Mouse (Mus musculus) myocyte (in vitro differentiated cells): Measurements from ENCODE around the gene Hhex.

Experiments used
- CEBPB ChIP-seq: IDR thresholded peaks from 2 replicates; pipeline ENCODE4 v1.6.1; 2011; ENCODE audit warnings: mild to moderate bottlenecking, moderate library complexity; ENCODE audit not compliant: poor library complexity, insufficient read depth, severe bottlenecking
- E2F4 ChIP-seq: IDR thresholded peaks from one replicate; pipeline ENCODE4 v1.6.1; 2011; ENCODE audit warnings: mild to moderate bottlenecking, control low read depth, moderate library complexity; ENCODE audit not compliant: insufficient read depth
- MAX ChIP-seq: IDR thresholded peaks from one replicate; pipeline ENCODE4 v1.6.1; 2011; ENCODE audit warnings: low read depth, mild to moderate bottlenecking, control low read depth
- MYOD1 ChIP-seq, 3 experiments: IDR thresholded peaks; one replicate each; pipeline ENCODE4 v1.6.1; 2011; ENCODE audit warnings: control low read depth in 2 of 3, low read depth in 2 of 3, mild to moderate bottlenecking in 2 of 3, moderate library complexity in 1 of 3; ENCODE audit not compliant: insufficient read length in 2 of 3, control insufficient read depth in 1 of 3
- MYOG ChIP-seq, 3 experiments: IDR thresholded peaks; one replicate each; pipeline ENCODE4 v1.6.1; 2011; ENCODE audit warnings: control low read depth in 2 of 3, low read depth in 2 of 3, mild to moderate bottlenecking in 2 of 3; ENCODE audit not compliant: insufficient read length in 2 of 3, control insufficient read depth in 1 of 3, insufficient read depth in 1 of 3
- POLR2A ChIP-seq: IDR thresholded peaks from one replicate; pipeline ENCODE4 v1.6.1; 2011; ENCODE audit warnings: low read depth, mild to moderate bottlenecking, control low read depth, moderate library complexity; ENCODE audit not compliant: insufficient read length
- POLR2AphosphoS2 ChIP-seq: IDR thresholded peaks from one replicate; pipeline ENCODE4 v1.6.1; 2011; ENCODE audit warnings: low read depth, control low read depth; ENCODE audit not compliant: insufficient read length
- REST ChIP-seq: IDR thresholded peaks from one replicate; pipeline ENCODE4 v1.6.1; 2011; ENCODE audit warnings: mild to moderate bottlenecking, control low read depth, moderate library complexity; ENCODE audit not compliant: insufficient read depth, insufficient read length
- SRF ChIP-seq: IDR thresholded peaks from one replicate; pipeline ENCODE4 v1.6.1; 2011; ENCODE audit warnings: low read depth; ENCODE audit not compliant: control insufficient read depth, insufficient read length
- TCF12 ChIP-seq: IDR thresholded peaks from one replicate; pipeline ENCODE4 v1.6.1; 2011; ENCODE audit warnings: mild to moderate bottlenecking, control low read depth; ENCODE audit not compliant: poor library complexity, insufficient read depth, severe bottlenecking
- TCF3 ChIP-seq: IDR thresholded peaks from one replicate; pipeline ENCODE4 v1.6.1; 2011; ENCODE audit warnings: low read depth, control low read depth; ENCODE audit not compliant: insufficient read length
- USF1 ChIP-seq: IDR thresholded peaks from one replicate; pipeline ENCODE4 v1.6.1; 2011; ENCODE audit warnings: low read depth, mild to moderate bottlenecking, control low read depth, moderate library complexity

DNA sequence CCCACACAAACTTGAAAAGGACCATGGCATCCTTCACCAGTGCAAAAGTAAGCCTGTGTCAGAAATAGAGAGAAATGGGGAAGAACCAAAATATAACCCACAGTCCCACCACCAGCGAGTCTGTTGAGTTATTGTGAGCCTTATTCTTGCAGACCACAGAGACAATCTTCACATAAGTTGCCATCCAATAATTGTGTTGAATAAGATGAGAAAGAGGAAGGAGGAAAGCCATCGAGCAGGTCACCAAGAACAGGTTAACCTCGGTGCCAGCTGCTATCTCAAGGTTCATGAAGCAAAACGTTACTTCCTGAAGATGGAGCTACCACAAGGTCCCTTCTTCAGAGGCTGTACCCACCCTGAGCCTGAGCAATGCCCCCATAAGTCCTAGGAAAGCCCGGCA lies 32.4 kb downstream of the Hhex start:
- TF ChIP-seq E2F4 (no peak), CEBPB (no peak), POLR2A (no peak), USF1 (no peak), MYOD1 (IDR thresholded peaks at IDR 0.05; ENCODE audit: control insufficient read depth in 1 of 3, insufficient read length in 2 of 3, low read depth in 2 of 3) (no peak), MAX (no peak), POLR2AphosphoS2 (no peak), TCF3 (no peak), TCF12 (no peak), MYOG (IDR thresholded peaks at IDR 0.05; ENCODE audit: control insufficient read depth in 1 of 3, insufficient read depth in 1 of 3, insufficient read length in 2 of 3, low read depth in 2 of 3) (no peak), REST (no peak), SRF (no peak)
